Mouse (Mus musculus) adrenal gland, postnatal 14 days (tissue): Measurements from ENCODE around the gene Metrn. TPM values are rescaled to one million over a fixed set of nuclear protein-coding genes. Genes with fewer than 3 reads are reported as not detected.
"Not testable (repeated sequence)": the region's sequence is repeated elsewhere in the genome, so short reads cannot be mapped to it uniquely, and the experiment has no call there.

Experiments
- DNase-seq: peaks from one replicate; pipeline ENCODE4 v3.0.0; 2021; ENCODE audit warnings: mixed read lengths
- total RNA-seq: library from RNA; stranded (reverse); gene quantifications from 2 replicates; pipeline ENCODE4 v1.2.3, GENCODE M21; 2021

Metrn gene
- total RNA-seq, 1 experiment from 2014 or later: 27.3 TPM

DNA sequence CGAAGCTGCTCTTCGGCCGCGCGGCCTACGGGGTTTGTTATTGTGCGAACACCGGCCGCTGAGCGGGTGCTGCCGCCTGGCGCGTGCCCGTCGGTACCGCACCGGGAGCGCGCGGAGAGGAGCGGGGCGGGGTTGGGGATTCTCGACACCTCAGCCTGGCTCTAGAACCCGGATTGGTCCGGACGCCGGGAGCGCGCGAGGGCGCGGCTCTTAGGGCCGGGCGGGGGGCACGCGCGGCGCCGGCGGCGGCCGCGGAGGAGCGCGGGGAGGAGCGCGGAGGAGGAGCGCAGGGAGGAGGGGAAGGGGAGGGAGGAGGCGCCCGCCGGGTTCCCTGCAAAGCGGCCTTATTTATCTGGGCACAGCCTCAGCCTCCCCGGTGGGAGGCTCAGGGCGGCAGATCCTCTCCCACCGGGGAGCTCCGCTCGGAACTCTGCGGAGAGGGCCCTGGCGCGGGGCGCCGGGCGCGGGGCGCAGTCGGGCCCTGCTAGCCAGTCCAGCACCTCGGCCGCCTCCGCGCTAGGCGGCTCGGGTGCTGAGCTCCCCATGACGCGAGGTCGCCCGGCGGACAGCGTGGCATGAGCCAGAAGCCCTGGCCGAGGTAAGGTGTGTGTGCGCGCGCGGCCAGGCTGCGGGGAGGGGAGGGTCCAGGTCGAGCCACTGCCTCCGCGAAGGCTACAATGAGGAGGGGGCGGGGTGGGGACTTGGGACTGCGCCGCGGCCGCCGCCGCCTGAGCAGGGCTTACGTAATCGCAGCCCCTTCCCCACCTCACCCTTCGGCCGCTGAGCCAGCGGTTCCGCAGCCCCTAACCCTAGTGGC is 12.1 kb upstream of the Metrn start, which contains the start of gene Fbxl16:
Fbxl16 (plus strand) TSS at position 297 of the 817 bp plus-strand sequence.
- DNase-seq: peak; percentile 92

DNA sequence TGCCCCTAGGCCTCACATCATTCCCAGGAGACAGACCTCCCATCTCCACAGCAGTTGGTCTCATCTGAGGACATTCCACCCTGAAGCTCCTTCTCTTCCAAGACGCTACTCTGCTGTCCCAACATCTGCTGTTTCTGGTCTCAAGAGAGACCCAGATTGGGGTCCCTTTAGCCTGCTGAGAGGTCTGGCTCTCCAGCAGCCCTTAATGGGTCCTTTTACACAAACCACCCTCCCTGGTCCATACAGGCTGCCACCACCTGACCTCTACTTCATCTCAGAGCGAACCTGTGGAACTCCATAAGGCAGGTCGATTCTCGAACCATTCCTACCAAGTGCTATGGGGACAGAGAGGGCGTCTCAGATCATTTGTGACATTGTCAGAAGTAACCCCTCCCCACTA is 11.1 kb upstream of the Metrn start:
- no peak for DNase-seq

GRCm38 (mm10) chr17:25807452-25807851 is 10.5 kb upstream of the Metrn start:
- DNase-seq: not testable (repeated sequence)

DNA sequence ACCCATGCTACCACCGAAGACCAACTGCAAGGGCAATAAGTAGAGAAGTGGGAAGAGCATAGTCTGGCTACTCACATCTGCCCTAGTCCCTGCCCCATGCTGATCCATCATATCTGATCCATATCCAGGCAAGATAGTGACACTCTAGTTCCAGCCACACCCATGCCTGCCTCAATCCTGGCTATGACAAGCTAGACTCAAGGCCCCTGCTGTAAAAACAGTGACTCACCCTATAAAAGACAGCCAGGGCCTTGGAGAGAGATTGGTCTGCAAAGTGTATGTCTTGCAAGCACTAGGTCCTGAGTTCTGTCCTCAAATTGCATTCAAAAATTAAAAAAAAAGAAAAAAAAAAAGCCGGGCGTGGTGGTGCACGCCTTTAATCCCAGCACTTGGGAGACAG is 9.6 kb upstream of the Metrn start:
- peak; percentile 67 for DNase-seq

GRCm38 (mm10) chr17:25802825-25803517 is 6.0 kb upstream of the Metrn start:
- peak; percentile 92 for DNase-seq

- DNase-seq: peak; percentile 76
These were observed 4.1 kb upstream of the Metrn start for GRCm38 (mm10) chr17:25801029-25801428.

GRCm38 (mm10) chr17:25796211-25796771 is 645 bp downstream of the Metrn start:
- peak; percentile 51 for DNase-seq

- peak; percentile 70 for DNase-seq
These were observed 1.3 kb downstream of the Metrn start, which contains the start of gene AC134908.4 for GRCm38 (mm10) chr17:25795609-25796092. Gene AC134908.4 (minus strand): TSS chr17:25795659.

DNA sequence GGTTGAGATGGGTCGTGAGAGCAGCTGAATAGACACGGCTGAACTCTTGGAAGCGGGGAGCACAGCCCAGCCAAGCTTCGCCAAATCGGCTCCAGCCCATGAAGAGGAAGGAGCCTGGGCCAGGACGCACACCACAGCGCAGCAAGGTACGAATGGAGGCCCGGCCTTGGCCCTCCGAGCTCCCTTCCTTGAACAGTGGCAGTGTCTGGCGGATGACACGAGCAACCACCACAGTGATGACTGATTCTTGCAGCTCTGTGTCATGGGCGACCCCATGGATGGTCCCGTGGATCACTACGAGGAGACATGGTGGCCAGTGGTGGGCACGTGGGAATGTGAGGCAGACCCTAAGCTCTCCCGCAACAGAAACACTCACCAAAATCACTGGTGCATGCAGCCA is 1.9 kb downstream of the Metrn start:
- no peak for DNase-seq

GRCm38 (mm10) chr17:25794197-25794596 is 2.7 kb downstream of the Metrn start:
- DNase-seq: no peak

GRCm38 (mm10) chr17:25792615-25793014 is 4.3 kb downstream of the Metrn start, which contains the start of gene Fam173a:
Gene Fam173a (minus strand): TSS chr17:25792901.
- DNase-seq: peak; percentile 91

DNA sequence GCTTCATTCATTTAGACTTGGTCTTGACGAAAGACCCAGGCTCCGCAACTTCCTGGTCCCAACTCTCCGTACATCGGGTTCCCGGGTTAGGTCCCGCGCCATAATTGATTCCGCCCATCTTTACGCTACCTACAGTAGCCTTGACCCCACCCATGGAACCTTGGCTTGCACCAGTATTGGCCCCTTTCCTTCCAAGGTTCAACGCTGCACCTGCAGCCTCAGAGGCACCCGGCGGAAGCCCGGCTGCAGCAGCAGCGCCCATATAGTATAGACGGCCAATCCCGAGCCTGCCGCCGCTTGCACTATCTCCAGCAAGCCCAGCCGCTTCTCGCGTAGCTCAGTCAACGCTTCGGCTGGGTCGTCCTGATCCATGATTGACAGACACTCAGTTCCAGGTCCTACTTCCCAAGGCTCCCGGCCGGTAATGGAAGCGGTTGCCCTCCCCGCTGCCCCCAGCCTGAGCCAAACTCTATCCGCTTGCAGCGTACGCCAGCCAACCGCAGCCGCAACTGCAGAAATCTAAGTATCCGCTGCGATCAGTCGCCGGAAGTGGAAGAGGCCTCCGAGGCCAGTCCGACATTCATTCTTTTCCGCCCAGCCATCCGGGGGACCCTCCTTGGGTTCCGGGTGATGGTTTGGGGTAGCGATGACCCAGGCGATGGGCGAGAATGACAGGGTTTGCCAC is 5.0 kb downstream of the Metrn start:
- peak; percentile 93 for DNase-seq

- DNase-seq: no peak
These were observed 5.6 kb downstream of the Metrn start for GRCm38 (mm10) chr17:25791320-25791842.

DNA sequence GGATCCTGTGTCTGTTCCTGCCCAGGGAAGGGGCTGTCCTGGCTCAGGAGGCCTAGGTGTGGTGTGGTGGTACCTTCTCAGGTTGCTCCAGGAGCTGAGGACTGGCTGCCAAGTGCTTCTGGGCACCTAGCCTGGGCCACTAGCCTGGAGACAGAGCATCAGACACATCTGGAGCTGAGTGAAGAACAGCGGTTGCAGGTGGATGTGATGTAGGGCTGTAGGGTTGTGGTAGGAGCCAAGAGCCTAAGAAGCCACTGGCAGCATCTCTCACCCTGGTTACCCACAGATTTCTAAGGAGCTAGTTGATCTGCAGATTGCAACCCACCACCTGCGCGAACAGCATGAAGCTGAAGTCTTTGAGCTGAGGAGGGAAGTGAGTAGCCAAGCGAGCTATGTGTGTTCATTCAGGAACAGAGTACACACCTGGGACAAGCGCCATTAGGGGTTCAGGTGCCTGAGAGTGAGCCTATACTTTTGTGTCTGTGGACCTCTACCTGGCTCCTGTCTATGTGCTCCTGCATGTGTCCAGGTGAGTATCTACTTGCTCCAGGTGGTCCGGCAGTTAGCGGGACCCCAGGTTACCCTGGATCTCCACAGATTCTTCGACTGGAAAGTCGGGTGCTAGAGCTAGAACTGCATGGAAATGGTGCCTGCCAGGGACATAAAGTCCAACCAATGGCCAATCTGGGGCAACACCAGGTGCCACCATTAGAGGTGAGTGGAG is 10.0 kb downstream of the Metrn start:
- DNase-seq: no peak

GRCm38 (mm10) chr17:25786280-25786679 is 10.7 kb downstream of the Metrn start, which contains the start of gene Ccdc78:
Gene Ccdc78 (plus strand): TSS chr17:25786580.
- no peak for DNase-seq

- peak; percentile 97 for DNase-seq
These were observed 11.6 kb downstream of the Metrn start, which contains the start of gene Haghl for GRCm38 (mm10) chr17:25785281-25785745. Gene Haghl (minus strand): TSS chr17:25785673.

GRCm38 (mm10) chr17:25783861-25784574 is 12.9 kb downstream of the Metrn start:
- DNase-seq: no peak

DNA sequence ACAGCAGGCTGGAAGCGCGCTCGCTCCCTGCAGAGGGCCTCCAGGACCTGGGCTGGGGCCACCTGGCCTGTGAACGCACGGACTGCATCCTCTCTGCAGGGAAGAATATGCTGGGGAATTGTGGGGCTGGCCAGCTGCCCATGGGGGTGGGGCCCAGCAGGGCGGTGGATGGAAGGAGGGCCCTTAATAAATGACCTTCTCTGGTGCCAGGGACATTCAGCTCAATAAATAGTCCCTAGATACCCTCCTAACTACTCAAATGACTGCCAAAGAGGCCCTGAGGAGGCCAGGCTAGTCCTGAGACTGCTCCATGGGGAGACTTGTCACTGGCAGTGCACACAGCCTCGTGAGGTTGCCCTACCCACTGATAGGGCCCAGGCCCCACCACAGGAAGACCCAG is 13.8 kb downstream of the Metrn start:
- DNase-seq: peak; percentile 87

DNA sequence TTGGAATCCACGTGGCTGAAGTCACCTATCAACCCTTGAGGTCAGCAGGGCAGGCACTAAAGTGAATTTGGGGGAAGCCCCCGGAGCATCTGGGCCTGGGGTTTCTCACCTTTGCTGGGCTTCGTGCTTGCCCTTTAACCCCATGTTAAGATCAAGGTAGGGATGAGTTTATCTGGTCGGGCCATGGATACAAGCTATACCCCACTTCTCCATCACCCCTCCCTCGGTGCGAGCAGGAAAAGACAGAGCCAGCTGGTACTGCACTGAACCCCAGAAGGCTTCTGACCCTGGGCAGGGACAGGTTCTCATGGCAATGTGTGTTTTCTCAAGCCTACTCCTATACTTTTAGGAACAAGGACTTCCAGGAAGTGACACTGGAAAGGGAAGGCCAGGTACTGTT is 15.6 kb downstream of the Metrn start:
- DNase-seq: no peak

GRCm38 (mm10) chr17:25777948-25778347 is 19.0 kb downstream of the Metrn start:
- DNase-seq: no peak
